ENCODE assay signal across 9 mouse cellular contexts in genomic region chr10:111420195-111420838, GRCm38 (mm10). TPM values are rescaled to one million over a fixed set of nuclear protein-coding genes. Genes with fewer than 3 reads are reported as not detected.
A peak's percentile ranks its signal among the peaks of the same experiment; 100 is the strongest.
DNase-seq lines count a peak whose midpoint lies in the region; ATAC-seq and TF ChIP-seq lines count a peak whose summit lies in the region.
"Had no signal": no experiment of that assay in that cellular context is flagged by ENCODE, and none has a peak within 500 bp of the region (broad histone marks: within the 10 kb centered on the region; RNA-seq: fewer than 3 reads in every experiment).

No protein-coding gene starts in this region.

- H3K4me2 ChIP-seq in kidney, embryonic 16.5 days (replicated peaks; ENCODE audit: low read depth, low read length), result peak overlapping the region; percentile 65
- H3K4me2 ChIP-seq in embryonic facial prominence, embryonic 14.5 days (ENCODE audit: low read depth, low read length), result peak overlapping the region; percentile 58
- peak overlapping the region; percentile 59 for H3K4me2 ChIP-seq in hindbrain, embryonic 16.5 days (ENCODE audit: low read length)
- H3K4me2 ChIP-seq in midbrain, postnatal 0 days (ENCODE audit: low read depth, low read length, poor library complexity, severe bottlenecking), result peak overlapping the region; percentile 53

- ATAC-seq in kidney, embryonic 16.5 days (ENCODE audit: low FRiP score, low TSS enrichment), result no peak
- 0 out of 2 replicates have a peak, but pooled peaks have one; percentile 17 for ATAC-seq in embryonic facial prominence, embryonic 14.5 days (ENCODE audit: low read depth)
- no peak; the same call in 1 of the 2 replicates for ATAC-seq in hindbrain, embryonic 16.5 days
- ATAC-seq in midbrain, postnatal 0 days (ENCODE audit: low FRiP score), result 0 out of 2 replicates have a peak, but pooled peaks have one; percentile 60

- no peaks in the 10 kb centered on the region for H3K36me3 ChIP-seq in kidney, embryonic 16.5 days (ENCODE audit: insufficient read depth, low read length)
- no peaks in the 10 kb centered on the region for H3K36me3 ChIP-seq in embryonic facial prominence, embryonic 14.5 days (ENCODE audit: control insufficient read depth, insufficient read depth, low read length)
- no peaks in the 10 kb centered on the region for H3K36me3 ChIP-seq in hindbrain, embryonic 16.5 days (ENCODE audit: control insufficient read depth, insufficient read depth, low read length)
- H3K36me3 ChIP-seq in midbrain, postnatal 0 days (ENCODE audit: insufficient read depth, low read length), result no peaks in the 10 kb centered on the region

- H3K27ac ChIP-seq in kidney, embryonic 16.5 days (ENCODE audit: low read length), result no peak overlapping the region
- H3K27ac ChIP-seq in embryonic facial prominence, embryonic 14.5 days (replicated peaks; ENCODE audit: low read depth, low read length), result no peak overlapping the region
- H3K27ac ChIP-seq in hindbrain, embryonic 16.5 days (ENCODE audit: low read depth, low read length), result no peak overlapping the region
- no peak overlapping the region for H3K27ac ChIP-seq in midbrain, postnatal 0 days (ENCODE audit: low read depth, low read length)
- H3K27ac ChIP-seq: macrophage had no signal

- peak overlapping the region; percentile 37 for H3K4me3 ChIP-seq in kidney, embryonic 16.5 days (ENCODE audit: low read length)
- H3K4me3 ChIP-seq in embryonic facial prominence, embryonic 14.5 days (ENCODE audit: low read depth, low read length), result peak overlapping the region; percentile 35
- peak overlapping the region; percentile 24 for H3K4me3 ChIP-seq in hindbrain, embryonic 16.5 days (ENCODE audit: low read length)
- H3K4me3 ChIP-seq in midbrain, postnatal 0 days (ENCODE audit: low read depth, low read length), result peak overlapping the region; percentile 26; the same call in 1 of the 2 replicates

- H3K4me1 ChIP-seq in kidney, embryonic 16.5 days (ENCODE audit: insufficient read depth, low read length), result peaks cover 16% of the 10 kb centered on the region; the same call in 1 of the 2 replicates
- H3K4me1 ChIP-seq in embryonic facial prominence, embryonic 14.5 days (ENCODE audit: control insufficient read depth, insufficient read depth, low read length), result peaks cover 3% of the 10 kb centered on the region; the same call in 1 of the 2 replicates
- peaks cover 10% of the 10 kb centered on the region for H3K4me1 ChIP-seq in hindbrain, embryonic 16.5 days (ENCODE audit: control insufficient read depth, insufficient read depth, low read depth, low read length)
- H3K4me1 ChIP-seq in midbrain, postnatal 0 days (ENCODE audit: insufficient read depth, low read length), result peaks cover 10% of the 10 kb centered on the region; the same call in 1 of the 2 replicates

- TF ChIP-seq CTCF in midbrain, postnatal 0 days (IDR thresholded peaks at IDR 0.05), result no peak

- H3K9me3 ChIP-seq in kidney, embryonic 16.5 days (ENCODE audit: low read length), result no peaks in the 10 kb centered on the region
- H3K9me3 ChIP-seq in embryonic facial prominence, embryonic 14.5 days (ENCODE audit: control insufficient read depth, low read length), result no peaks in the 10 kb centered on the region
- H3K9me3 ChIP-seq in hindbrain, embryonic 16.5 days (ENCODE audit: control insufficient read depth, low read length), result no peaks in the 10 kb centered on the region
- H3K9me3 ChIP-seq in midbrain, postnatal 0 days (ENCODE audit: low read length), result no peaks in the 10 kb centered on the region

- no peak for DNase-seq in kidney, adult 9 months
- peak; percentile 43 for DNase-seq in embryonic facial prominence, embryonic 14.5 days (ENCODE audit: low spot score)
- DNase-seq in midbrain, postnatal 0 days (ENCODE audit: low spot score), result peak; percentile 47
- no peak for DNase-seq in layer of hippocampus, adult 18-20 months (ENCODE audit: low spot score in 2 of 2)
- DNase-seq in left cerebral cortex, adult 18-20 months (ENCODE audit: low spot score in 2 of 2), result no peak
- no peak for DNase-seq in thymus, postnatal 10 days (ENCODE audit: low spot score in 2 of 2)

- H3K9ac ChIP-seq in kidney, embryonic 16.5 days (replicated peaks; ENCODE audit: low read length), result peak overlapping the region; percentile 30
- H3K9ac ChIP-seq in embryonic facial prominence, embryonic 14.5 days (ENCODE audit: low read depth, low read length), result peak overlapping the region; percentile 46; the same call in 1 of the 2 replicates
- 0 out of 2 replicates have a peak overlapping the region, but pooled peaks have one; percentile 47 for H3K9ac ChIP-seq in hindbrain, embryonic 16.5 days (ENCODE audit: low read depth, low read length)
- peak overlapping the region; percentile 48; the same call in 1 of the 2 replicates for H3K9ac ChIP-seq in midbrain, postnatal 0 days (replicated peaks; ENCODE audit: low read length, poor library complexity, severe bottlenecking)

- 8% methylated on average over 7 of the region's 7 CpGs for WGBS in kidney, embryonic 16.5 days
- WGBS in embryonic facial prominence, embryonic 14.5 days, result 12% methylated on average over 7 of the region's 7 CpGs
- WGBS in hindbrain, embryonic 16.5 days, result 15% methylated on average over 7 of the region's 7 CpGs
- 8% methylated on average over 7 of the region's 7 CpGs for WGBS in midbrain, postnatal 0 days

- H3K27me3 ChIP-seq in kidney, embryonic 16.5 days (ENCODE audit: insufficient read depth, low read length), result no peaks in the 10 kb centered on the region
- H3K27me3 ChIP-seq in embryonic facial prominence, embryonic 14.5 days (replicated peaks; ENCODE audit: control insufficient read depth, insufficient read depth, low read length), result no peaks in the 10 kb centered on the region
- H3K27me3 ChIP-seq in hindbrain, embryonic 16.5 days (replicated peaks; ENCODE audit: control insufficient read depth, insufficient read depth, low read length), result no peaks in the 10 kb centered on the region
- H3K27me3 ChIP-seq in midbrain, postnatal 0 days (ENCODE audit: insufficient read depth, low read length), result no peaks in the 10 kb centered on the region

RNA-seq across cellular contexts. Expression of gene Nap1l1, which starts 52.7 kb away (rescaled TPM):
- 203 and 209 TPM in 2 replicates for polyA plus RNA-seq in kidney, embryonic 16.5 days (2015; fragmentation: Nextera tagmentation; extraction: Ambion mirVana)
- 234 and 242 TPM in 2 replicates for polyA plus RNA-seq in embryonic facial prominence, embryonic 14.5 days (2014; fragmentation: Nextera tagmentation; extraction: Ambion mirVana)
- 147 and 161 TPM in 2 replicates for polyA plus RNA-seq in hindbrain, embryonic 16.5 days (2015; fragmentation: Nextera tagmentation; extraction: Ambion mirVana)
- 57.1 and 83.3 TPM in 2 replicates for total RNA-seq in midbrain, postnatal 0 days (2014; rRNA removed)
- 160 and 171 TPM in 2 replicates for polyA plus RNA-seq in midbrain, postnatal 0 days (2015; fragmentation: Nextera tagmentation; extraction: Ambion mirVana)
- 100 to 1,000 TPM; 154 to 161 TPM for total RNA-seq in layer of hippocampus, adult 18-20 months (2021)
- 100 to 1,000 TPM; 234 to 248 TPM for total RNA-seq in left cerebral cortex, adult 18-20 months (2021)

Comparison
In these comparisons a context has a peak if more than half of its experiments do, and no peak if none do; other contexts are left out.
1. ATAC-seq: peak in embryonic facial prominence, embryonic 14.5 days (single experiment) and midbrain, postnatal 0 days (single experiment); none in kidney, embryonic 16.5 days (single experiment) and hindbrain, embryonic 16.5 days (single experiment).
2. DNase-seq: peak in embryonic facial prominence, embryonic 14.5 days (single experiment) and midbrain, postnatal 0 days (single experiment); none in kidney, adult 9 months (single experiment), layer of hippocampus, adult 18-20 months (0 of 2), left cerebral cortex, adult 18-20 months (0 of 2) and thymus, postnatal 10 days (0 of 2).
3. Peak in every context shown above with its lines, with median percentiles within 50 percentile points of each other: H3K4me2 ChIP-seq, H3K4me3 ChIP-seq and H3K9ac ChIP-seq.